Mouse (Mus musculus) cerebellum, adult 2 months (tissue): ENCODE results near the gene Pym1.
"Not testable (repeated sequence)": the region's sequence is repeated elsewhere in the genome, so short reads cannot be mapped to it uniquely, and the experiment has no call there.

Experiments used
- CTCF ChIP-seq: fragments of 200-500 bp; IDR thresholded peaks from 2 replicates; pipeline ENCODE4 v1.5.1; 2011; ENCODE audit warnings: low read depth, mild to moderate bottlenecking, control low read depth, low read length, moderate library complexity, borderline replicate concordance; ENCODE audit not compliant: insufficient read depth
- POLR2A ChIP-seq: fragments of 200-500 bp; IDR thresholded peaks from 2 replicates; pipeline ENCODE4 v1.6.1; 2011; ENCODE audit warnings: low read length, control low read depth, borderline replicate concordance; ENCODE audit not compliant: insufficient read depth

DNA sequence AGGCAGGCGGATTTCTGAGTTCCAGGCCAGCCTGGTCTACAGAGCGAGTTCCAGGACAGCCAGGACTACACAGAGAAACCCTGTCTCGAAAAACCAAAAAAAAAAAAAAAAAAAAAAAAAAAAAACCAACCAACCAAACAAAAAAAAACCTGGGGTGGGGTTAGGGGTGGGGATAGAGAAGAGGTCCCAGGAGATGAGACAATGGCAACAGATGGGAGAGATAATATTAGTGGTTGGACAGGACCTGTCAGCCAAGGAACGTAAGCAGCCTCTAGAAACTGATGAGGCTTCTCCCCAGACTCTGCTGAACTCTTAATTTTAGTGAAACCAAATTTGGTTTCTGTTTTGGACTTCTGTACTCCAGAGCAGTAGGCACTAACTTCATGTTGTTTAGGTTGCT, 22.2 kb upstream of the Pym1 start:
- TF ChIP-seq CTCF, POLR2A: not testable (repeated sequence)
